In genomic region chr1:189007239-189007979, GRCm38 (mm10) we compare ENCODE assay signal across 8 mouse cellular contexts. TPM values are rescaled to one million over a fixed set of nuclear protein-coding genes. Genes with fewer than 3 reads are reported as not detected.
DNase-seq lines count a peak whose midpoint lies in the region; ATAC-seq and TF ChIP-seq lines count a peak whose summit lies in the region.

Gene Kctd3, minus strand, starts transcription at chr1:189007841.

- no peaks in the 10 kb centered on the region for H3K4me1 ChIP-seq in bone marrow, adult 2 months (ENCODE audit: control insufficient read depth, insufficient read depth, low read length)
- peaks cover 20% of the 10 kb centered on the region for H3K4me1 ChIP-seq in embryonic facial prominence, embryonic 15.5 days
- peaks cover 12% of the 10 kb centered on the region for H3K4me1 ChIP-seq in limb, embryonic 14.5 days (ENCODE audit: control insufficient read depth, insufficient read depth, low read length)
- peaks cover 9% of the 10 kb centered on the region for H3K4me1 ChIP-seq in midbrain, postnatal 0 days (ENCODE audit: insufficient read depth, low read length)

- peak within 1 kb of the TSS; percentile 34; the same call in 1 of the 2 replicates for H3K27ac ChIP-seq in bone marrow, adult 2 months (ENCODE audit: control insufficient read depth, insufficient read depth, low read depth, low read length, poor library complexity)
- peak within 1 kb of the TSS; percentile 68 for H3K27ac ChIP-seq in embryonic facial prominence, embryonic 15.5 days (replicated peaks)
- H3K27ac ChIP-seq in limb, embryonic 14.5 days (replicated peaks; ENCODE audit: low read depth, low read length): peak within 1 kb of the TSS; percentile 78
- H3K27ac ChIP-seq in midbrain, postnatal 0 days (ENCODE audit: low read depth, low read length): peak within 1 kb of the TSS; percentile 67

- TF ChIP-seq POLR2A in bone marrow, adult 2 months (IDR thresholded peaks at IDR 0.05; ENCODE audit: borderline replicate concordance, control insufficient read depth, low read depth, low read length): peak; percentile 40; the same call in 1 of the 2 replicates
- peak; percentile 80; the same call in 1 of the 2 replicates for TF ChIP-seq POLR2A in limb, embryonic 14.5 days (IDR thresholded peaks at IDR 0.05; ENCODE audit: borderline replicate concordance, extremely low read depth, insufficient read depth, insufficient read length)

- peak; percentile 87 for ATAC-seq in embryonic facial prominence, embryonic 15.5 days (ENCODE audit: insufficient number of reproducible peaks, low FRiP score, low TSS enrichment, low read depth)
- ATAC-seq in limb, embryonic 14.5 days (ENCODE audit: low FRiP score, low read depth): peak; percentile 88
- peak; percentile 88 for ATAC-seq in midbrain, postnatal 0 days (ENCODE audit: low FRiP score)

- TF ChIP-seq CTCF in bone marrow, adult 2 months (IDR thresholded peaks at IDR 0.05; ENCODE audit: control insufficient read depth, insufficient read depth, low read length): no peak
- TF ChIP-seq CTCF in midbrain, postnatal 0 days (IDR thresholded peaks at IDR 0.05): peak; percentile 13; the same call in 1 of the 2 replicates

- under 1% methylated on average over 74 of the region's 74 CpGs for WGBS in bone marrow, adult 2 months
- under 1% methylated on average over 74 of the region's 74 CpGs for WGBS in embryonic facial prominence, embryonic 15.5 days
- WGBS in limb, embryonic 14.5 days: 1% methylated on average over 60 of the region's 74 CpGs
- WGBS in midbrain, postnatal 0 days: 1% methylated on average over 73 of the region's 74 CpGs

- H3K27me3 ChIP-seq in embryonic facial prominence, embryonic 15.5 days: no peaks in the 10 kb centered on the region
- no peaks in the 10 kb centered on the region for H3K27me3 ChIP-seq in limb, embryonic 14.5 days (ENCODE audit: control insufficient read depth, insufficient read depth, low read length)
- H3K27me3 ChIP-seq in midbrain, postnatal 0 days (ENCODE audit: insufficient read depth, low read length): no peaks in the 10 kb centered on the region

- peak; percentile 91 for DNase-seq in 416B (ENCODE audit: low read depth)
- peak; percentile 93 for DNase-seq in heart, adult 8-10 months (ENCODE audit: low spot score)
- peak; percentile 95 for DNase-seq in kidney, adult 9 months
- DNase-seq in limb, embryonic 14.5 days (ENCODE audit: low spot score): peak; percentile 90
- peak; percentile 95 for DNase-seq in midbrain, postnatal 0 days (ENCODE audit: low spot score)
- DNase-seq in spleen, postnatal 14 days (ENCODE audit: low spot score in 2 of 2): peak; percentile 92 to 97

- no peaks in the 10 kb centered on the region for H3K36me3 ChIP-seq in embryonic facial prominence, embryonic 15.5 days
- H3K36me3 ChIP-seq in limb, embryonic 14.5 days (ENCODE audit: control insufficient read depth, insufficient read depth, low read length): peaks cover 4% of the 10 kb centered on the region; the same call in 1 of the 2 replicates
- no peaks in the 10 kb centered on the region for H3K36me3 ChIP-seq in midbrain, postnatal 0 days (ENCODE audit: insufficient read depth, low read length)

- peak within 1 kb of the TSS; percentile 93 for H3K4me2 ChIP-seq in embryonic facial prominence, embryonic 15.5 days (replicated peaks)
- H3K4me2 ChIP-seq in limb, embryonic 14.5 days (replicated peaks; ENCODE audit: low read depth, low read length, severe bottlenecking): peak within 1 kb of the TSS; percentile 93
- H3K4me2 ChIP-seq in midbrain, postnatal 0 days (ENCODE audit: low read depth, low read length, poor library complexity, severe bottlenecking): peak within 1 kb of the TSS; percentile 93

- peak within 1 kb of the TSS; percentile 77 for H3K4me3 ChIP-seq in bone marrow, adult 2 months (replicated peaks; ENCODE audit: control insufficient read depth, low read depth, low read length)
- peak within 1 kb of the TSS; percentile 99 for H3K4me3 ChIP-seq in embryonic facial prominence, embryonic 15.5 days (replicated peaks)
- H3K4me3 ChIP-seq in limb, embryonic 14.5 days (replicated peaks; ENCODE audit: low read length): peak within 1 kb of the TSS; percentile 96
- peak within 1 kb of the TSS; percentile 94 for H3K4me3 ChIP-seq in midbrain, postnatal 0 days (ENCODE audit: low read depth, low read length)

- H3K9ac ChIP-seq in embryonic facial prominence, embryonic 15.5 days: peak within 1 kb of the TSS; percentile 89
- H3K9ac ChIP-seq in limb, embryonic 14.5 days (ENCODE audit: low read depth, low read length, severe bottlenecking): peak within 1 kb of the TSS; percentile 94
- peak within 1 kb of the TSS; percentile 98 for H3K9ac ChIP-seq in midbrain, postnatal 0 days (replicated peaks; ENCODE audit: low read length, poor library complexity, severe bottlenecking)

- H3K9me3 ChIP-seq in embryonic facial prominence, embryonic 15.5 days (replicated peaks): no peaks in the 10 kb centered on the region
- H3K9me3 ChIP-seq in limb, embryonic 14.5 days (ENCODE audit: control insufficient read depth, low read length): no peaks in the 10 kb centered on the region
- H3K9me3 ChIP-seq in midbrain, postnatal 0 days (ENCODE audit: low read length): no peaks in the 10 kb centered on the region

RNA-seq across cellular contexts. Expression of gene Kctd3, which starts in this region (rescaled TPM):
- polyA plus RNA-seq in bone marrow, adult 2 months (2011; ENCODE audit: insufficient read depth, insufficient read length, low replicate concordance, missing spikeins): 14.1 and 17.1 TPM in 2 replicates
- polyA plus RNA-seq in embryonic facial prominence, embryonic 15.5 days (2015; fragmentation: Nextera tagmentation; extraction: Ambion mirVana): 32.2 and 34.9 TPM in 2 replicates
- 10 to 100 TPM; 10.9 to 15.4 (median 13.6) TPM for total RNA-seq in heart, adult 8-10 months (2022)
- polyA plus RNA-seq in limb, embryonic 14.5 days (2012; rRNA removed): 61.8 and 79.0 TPM in 2 replicates
- polyA plus RNA-seq in limb, embryonic 14.5 days (2014; fragmentation: Nextera tagmentation; extraction: Ambion mirVana): 35.4 and 38.3 TPM in 2 replicates
- 86.8 and 90.4 TPM in 2 replicates for total RNA-seq in midbrain, postnatal 0 days (2014; rRNA removed)
- 47.4 and 47.7 TPM in 2 replicates for polyA plus RNA-seq in midbrain, postnatal 0 days (2015; fragmentation: Nextera tagmentation; extraction: Ambion mirVana)

Comparison
In these comparisons a context has a peak if more than half of its experiments do, and no peak if none do; other contexts are left out.
1. Peak in every context shown above with its lines: DNase-seq, ATAC-seq, H3K4me3 ChIP-seq and H3K27ac ChIP-seq.